Mouse (Mus musculus): ENCODE results near the gene Homez. TPM values are rescaled to one million over a fixed set of nuclear protein-coding genes. Genes with fewer than 3 reads are reported as not detected.

Homez gene
- polyA plus RNA-seq, 1 experiment: 12.0 TPM

DNA sequence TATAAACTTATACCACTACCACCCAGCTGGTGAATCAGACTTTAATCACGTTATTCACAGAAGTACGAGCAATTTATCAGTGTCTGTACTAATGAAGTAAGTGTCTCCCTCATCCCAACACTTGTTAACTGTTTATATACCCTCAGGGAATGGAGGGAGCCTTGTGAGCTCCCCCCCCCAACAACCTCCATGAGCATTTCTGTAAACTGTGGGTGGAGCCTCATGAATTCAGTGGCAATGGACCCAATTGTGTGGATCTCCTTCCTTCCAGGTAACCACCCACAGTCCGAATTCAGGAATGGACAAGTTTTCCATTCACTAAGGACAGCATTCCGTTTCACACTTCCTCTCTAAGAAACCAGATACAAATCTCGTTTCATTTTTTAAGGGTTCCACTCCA lies 5.1 kb downstream of the Homez start:
- Histone ChIP-seq H3K4me1 (ENCODE audit: control insufficient read depth, insufficient read depth, low read length) (no peaks in the 10 kb centered on the region), H3K4me3 (replicated peaks; ENCODE audit: insufficient read depth, low read depth, low read length) (no peak overlapping the region), H3K27me3 (ENCODE audit: control insufficient read depth, insufficient read depth, low read length) (no peaks in the 10 kb centered on the region), H3K27ac (ENCODE audit: insufficient read depth, low read length) (no peak overlapping the region)
- WGBS: 76% methylated on average over 5 of the region's 5 CpGs
- DNase-seq: no peak
- TF ChIP-seq POLR2A (IDR thresholded peaks at IDR 0.05; ENCODE audit: borderline replicate concordance, insufficient read depth, low read length) (no peak), CTCF (IDR thresholded peaks at IDR 0.05; ENCODE audit: borderline replicate concordance, insufficient read depth, low read depth, low read length) (no peak)

DNA sequence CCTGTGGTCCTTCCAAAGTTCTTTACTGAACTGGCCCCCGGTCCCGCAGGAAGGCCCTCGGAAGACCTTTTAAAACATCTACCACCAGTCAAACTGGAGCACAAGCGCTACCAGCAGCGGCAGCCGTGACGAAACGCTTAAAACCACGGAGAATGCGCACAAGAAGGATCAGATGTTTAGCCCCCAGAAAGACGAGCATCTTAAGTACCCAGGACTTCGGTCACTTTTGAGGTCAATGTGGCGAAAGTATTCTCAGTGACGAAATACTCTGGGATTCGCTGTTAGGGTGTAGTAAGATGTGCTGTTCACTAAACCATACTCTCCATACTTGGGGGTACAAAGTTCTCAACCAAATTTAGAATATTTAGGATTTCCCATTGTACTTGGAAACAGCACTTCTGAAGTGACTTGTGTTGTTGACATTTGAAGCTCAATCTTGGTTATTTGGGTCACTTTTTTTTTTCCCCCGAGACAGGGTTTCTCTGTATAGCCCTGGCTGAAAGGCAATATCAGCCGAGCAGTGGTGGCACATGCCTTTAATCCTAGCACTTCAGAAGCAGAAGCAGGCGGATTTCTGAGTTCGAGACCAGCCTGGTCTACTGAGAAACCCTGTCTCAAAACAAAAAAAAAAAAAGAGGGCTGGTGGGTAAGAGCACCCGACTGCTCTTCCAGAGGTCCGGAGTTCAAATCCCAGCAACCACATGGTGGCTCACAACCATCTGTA lies 6.3 kb downstream of the Homez start:
- H3K4me1 ChIP-seq (ENCODE audit: control insufficient read depth, insufficient read depth, low read length): no peaks in the 10 kb centered on the region
- WGBS: 12% methylated on average over 21 of the region's 21 CpGs
- no peak for TF ChIP-seq POLR2A (IDR thresholded peaks at IDR 0.05; ENCODE audit: borderline replicate concordance, insufficient read depth, low read length)
- no peak for TF ChIP-seq CTCF (IDR thresholded peaks at IDR 0.05; ENCODE audit: borderline replicate concordance, insufficient read depth, low read depth, low read length)
- DNase-seq: no peak
- H3K4me3 ChIP-seq (replicated peaks; ENCODE audit: insufficient read depth, low read depth, low read length): peak overlapping the region; percentile 86
- H3K27me3 ChIP-seq (ENCODE audit: control insufficient read depth, insufficient read depth, low read length): no peaks in the 10 kb centered on the region
- no peak overlapping the region for H3K27ac ChIP-seq (ENCODE audit: insufficient read depth, low read length)

DNA sequence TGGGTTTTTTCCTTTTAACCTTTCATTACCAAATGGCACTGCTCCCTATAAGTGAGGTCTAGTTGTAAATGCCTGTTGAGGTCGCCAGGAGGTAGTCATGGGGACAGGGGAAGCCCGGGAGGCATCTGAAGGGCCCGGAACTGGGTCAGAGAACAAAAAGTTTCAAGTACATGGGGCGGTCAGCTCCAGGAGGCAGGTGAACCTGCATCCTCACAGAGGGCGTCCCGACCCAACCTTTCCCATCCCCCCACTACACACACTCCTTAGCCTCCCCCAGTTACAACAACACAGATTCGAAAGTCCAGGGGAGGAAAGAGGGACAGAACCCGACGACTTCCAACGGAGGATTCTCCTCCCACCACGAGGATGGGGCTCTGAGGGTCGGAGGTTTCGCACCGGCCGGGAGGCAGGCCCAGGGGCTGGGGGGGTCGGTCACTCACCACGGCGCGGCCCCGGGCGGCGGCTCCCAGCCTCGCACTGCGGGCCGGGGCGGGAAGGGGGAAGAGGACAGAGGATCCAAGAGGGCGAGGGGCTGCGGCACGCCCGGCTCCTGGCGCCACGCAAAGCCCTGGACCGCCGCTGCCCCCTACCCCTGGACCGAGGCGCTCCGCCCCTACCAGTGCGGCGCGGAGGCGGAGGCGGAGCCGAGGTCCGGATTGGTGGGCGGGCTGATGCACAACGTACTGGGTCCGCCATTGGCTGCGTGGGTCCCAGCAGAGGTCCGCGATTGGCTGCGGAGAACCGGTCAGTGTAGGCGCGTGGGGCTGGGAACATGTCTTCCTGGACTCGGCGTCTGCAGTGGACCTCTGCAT lies 7.1 kb downstream of the Homez start:
- H3K4me1 ChIP-seq (ENCODE audit: control insufficient read depth, insufficient read depth, low read length): no peaks in the 10 kb centered on the region
- peak; percentile 81 for TF ChIP-seq POLR2A (IDR thresholded peaks at IDR 0.05; ENCODE audit: borderline replicate concordance, insufficient read depth, low read length)
- TF ChIP-seq CTCF (IDR thresholded peaks at IDR 0.05; ENCODE audit: borderline replicate concordance, insufficient read depth, low read depth, low read length): no peak
- H3K27ac ChIP-seq (ENCODE audit: insufficient read depth, low read length): peak overlapping the region; percentile 60; the same call in 1 of the 2 replicates
- peak; percentile 94 to 95 for DNase-seq
- H3K27me3 ChIP-seq (ENCODE audit: control insufficient read depth, insufficient read depth, low read length): no peaks in the 10 kb centered on the region
- peak overlapping the region; percentile 86 for H3K4me3 ChIP-seq (replicated peaks; ENCODE audit: insufficient read depth, low read depth, low read length)
- under 1% methylated on average over 55 of the region's 56 CpGs for WGBS

DNA sequence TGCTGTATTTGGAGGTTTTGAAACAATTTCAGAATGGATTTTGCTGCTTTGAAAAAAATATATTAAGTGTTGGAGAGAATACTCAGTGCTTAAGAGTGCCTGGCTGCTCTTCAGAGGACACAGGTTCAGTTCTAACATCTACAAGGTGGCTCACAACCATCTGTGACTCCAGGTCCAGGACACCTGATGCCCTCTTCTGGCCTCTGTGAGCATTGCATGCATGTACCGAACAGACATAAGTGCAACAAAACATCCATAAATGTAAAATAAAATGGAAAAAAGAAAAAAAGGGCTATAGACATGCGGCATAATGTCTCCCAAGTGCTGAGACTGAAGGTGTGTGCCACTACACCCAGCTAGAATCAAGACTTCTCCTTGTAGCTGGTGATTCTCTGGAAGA lies 10.2 kb downstream of the Homez start:
- peak; percentile 73 to 77 for DNase-seq
- Histone ChIP-seq H3K27ac (ENCODE audit: insufficient read depth, low read length) (no peak overlapping the region), H3K27me3 (ENCODE audit: control insufficient read depth, insufficient read depth, low read length) (no peaks in the 10 kb centered on the region), H3K4me1 (ENCODE audit: control insufficient read depth, insufficient read depth, low read length) (peaks cover 10% of the 10 kb centered on the region; the same call in 1 of the 2 replicates), H3K4me3 (replicated peaks; ENCODE audit: insufficient read depth, low read depth, low read length) (no peak overlapping the region)
- 28% methylated on average over 2 of the region's 2 CpGs for WGBS
- peak; percentile 85 for TF ChIP-seq CTCF (IDR thresholded peaks at IDR 0.05; ENCODE audit: borderline replicate concordance, insufficient read depth, low read depth, low read length)
- no peak for TF ChIP-seq POLR2A (IDR thresholded peaks at IDR 0.05; ENCODE audit: borderline replicate concordance, insufficient read depth, low read length)

DNA sequence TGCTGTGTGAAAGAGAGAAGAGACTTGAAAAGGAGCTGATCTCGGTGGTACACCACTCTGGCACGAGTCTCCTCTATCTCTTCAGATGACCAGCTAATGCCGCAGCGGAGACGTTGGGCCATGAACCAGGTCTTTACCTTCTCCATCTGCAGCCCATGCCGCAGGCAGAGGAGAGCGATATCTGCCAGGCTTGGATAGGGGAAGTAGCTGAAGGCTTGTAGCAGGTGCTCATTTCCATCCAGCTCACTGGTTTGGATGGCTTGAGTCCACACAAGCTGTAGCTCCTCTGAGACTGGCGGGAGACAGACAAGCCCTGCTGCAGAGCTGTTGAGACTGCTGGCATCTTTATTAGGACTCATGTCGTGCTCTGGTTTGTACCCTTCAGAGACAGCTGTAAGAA lies 12.9 kb downstream of the Homez start:
- peak overlapping the region; percentile 77 for H3K27ac ChIP-seq (ENCODE audit: insufficient read depth, low read length)
- 13% methylated on average over 9 of the region's 9 CpGs for WGBS
- TF ChIP-seq CTCF (IDR thresholded peaks at IDR 0.05; ENCODE audit: borderline replicate concordance, insufficient read depth, low read depth, low read length) (no peak), POLR2A (IDR thresholded peaks at IDR 0.05; ENCODE audit: borderline replicate concordance, insufficient read depth, low read length) (no peak)
- peaks cover 10% of the 10 kb centered on the region; the same call in 1 of the 2 replicates for H3K4me1 ChIP-seq (ENCODE audit: control insufficient read depth, insufficient read depth, low read length)
- H3K4me3 ChIP-seq (replicated peaks; ENCODE audit: insufficient read depth, low read depth, low read length): no peak overlapping the region
- no peaks in the 10 kb centered on the region for H3K27me3 ChIP-seq (ENCODE audit: control insufficient read depth, insufficient read depth, low read length)
- peak; percentile 71 to 81 for DNase-seq

DNA sequence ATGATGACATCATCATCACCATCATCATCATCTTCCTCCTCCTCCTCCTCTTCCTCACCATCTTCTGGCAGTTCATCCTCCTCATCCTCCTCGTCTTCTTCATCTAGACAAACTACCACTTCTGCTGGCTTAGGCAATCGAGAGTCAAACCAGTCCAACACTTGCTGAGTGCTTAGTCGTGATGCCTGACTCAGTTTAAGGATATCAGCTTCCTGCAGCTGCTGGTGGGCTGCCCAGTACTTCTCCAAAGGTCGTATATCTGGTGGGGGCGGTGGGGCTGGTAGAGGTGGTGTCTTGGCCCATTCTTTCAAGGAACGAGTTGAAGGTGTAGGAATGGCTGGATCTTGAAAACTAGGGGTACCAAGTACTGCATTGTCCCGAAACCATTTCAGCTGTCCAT lies 14.1 kb downstream of the Homez start:
- DNase-seq: no peak
- H3K27me3 ChIP-seq (ENCODE audit: control insufficient read depth, insufficient read depth, low read length): no peaks in the 10 kb centered on the region
- WGBS: 84% methylated on average over 7 of the region's 7 CpGs
- no peak overlapping the region for H3K4me3 ChIP-seq (replicated peaks; ENCODE audit: insufficient read depth, low read depth, low read length)
- no peak for TF ChIP-seq CTCF (IDR thresholded peaks at IDR 0.05; ENCODE audit: borderline replicate concordance, insufficient read depth, low read depth, low read length)
- H3K27ac ChIP-seq (ENCODE audit: insufficient read depth, low read length): no peak overlapping the region
- H3K4me1 ChIP-seq (ENCODE audit: control insufficient read depth, insufficient read depth, low read length): peaks cover 10% of the 10 kb centered on the region; the same call in 1 of the 2 replicates

DNA sequence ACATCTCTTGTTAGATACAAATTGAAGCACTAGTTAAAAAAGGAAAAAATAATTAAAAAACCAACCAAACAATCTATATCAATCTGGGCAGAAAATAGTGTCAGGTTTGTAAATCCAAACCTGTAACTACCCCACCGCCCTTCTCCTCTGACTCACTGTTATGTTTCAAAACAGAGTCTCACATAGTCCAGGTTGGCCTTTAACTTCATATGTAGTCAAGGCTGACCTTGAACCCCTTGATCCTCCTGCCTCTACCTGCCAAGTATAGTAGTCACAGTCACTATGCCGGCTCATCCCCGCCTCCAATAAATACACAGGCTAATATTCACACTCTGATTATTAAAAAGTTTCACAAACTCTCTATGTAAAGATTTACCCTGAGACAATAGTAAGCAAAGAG lies 15.0 kb downstream of the Homez start:
- 97% methylated on average over 3 of the region's 3 CpGs for WGBS
- Histone ChIP-seq H3K4me1 (ENCODE audit: control insufficient read depth, insufficient read depth, low read length) (peaks cover 10% of the 10 kb centered on the region; the same call in 1 of the 2 replicates), H3K27ac (ENCODE audit: insufficient read depth, low read length) (no peak overlapping the region), H3K4me3 (replicated peaks; ENCODE audit: insufficient read depth, low read depth, low read length) (no peak overlapping the region), H3K27me3 (ENCODE audit: control insufficient read depth, insufficient read depth, low read length) (no peaks in the 10 kb centered on the region)
- TF ChIP-seq CTCF (IDR thresholded peaks at IDR 0.05; ENCODE audit: borderline replicate concordance, insufficient read depth, low read depth, low read length): no peak
- TF ChIP-seq POLR2A (IDR thresholded peaks at IDR 0.05; ENCODE audit: borderline replicate concordance, insufficient read depth, low read length): no peak
- no peak for DNase-seq

All from cerebellum, adult 2 months (tissue).